Mouse (Mus musculus): ENCODE results near the gene Arhgap29.

The Arhgap29 gene

DNA sequence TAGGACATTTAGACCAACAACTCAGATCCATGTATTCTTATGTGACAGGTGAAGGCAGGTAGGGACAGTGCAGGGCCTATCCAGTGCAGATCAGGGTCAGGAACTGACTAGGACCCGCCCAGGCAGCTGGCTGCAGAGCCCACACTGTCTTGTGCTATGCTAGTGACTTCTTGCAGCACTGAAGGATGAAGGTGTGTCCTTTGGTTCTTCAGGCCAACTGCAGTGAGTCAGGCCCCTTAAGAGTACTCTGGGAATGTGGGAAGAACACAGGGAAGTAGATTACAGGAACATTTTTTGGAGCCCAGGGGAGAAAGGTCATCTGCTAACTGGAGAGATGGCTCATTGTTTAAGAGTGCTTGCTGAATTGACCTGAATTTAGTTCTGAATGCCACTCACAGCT is 60.1 kb downstream of the Arhgap29 start:
- DNase-seq (ENCODE audit: low spot score) = no peak

DNA sequence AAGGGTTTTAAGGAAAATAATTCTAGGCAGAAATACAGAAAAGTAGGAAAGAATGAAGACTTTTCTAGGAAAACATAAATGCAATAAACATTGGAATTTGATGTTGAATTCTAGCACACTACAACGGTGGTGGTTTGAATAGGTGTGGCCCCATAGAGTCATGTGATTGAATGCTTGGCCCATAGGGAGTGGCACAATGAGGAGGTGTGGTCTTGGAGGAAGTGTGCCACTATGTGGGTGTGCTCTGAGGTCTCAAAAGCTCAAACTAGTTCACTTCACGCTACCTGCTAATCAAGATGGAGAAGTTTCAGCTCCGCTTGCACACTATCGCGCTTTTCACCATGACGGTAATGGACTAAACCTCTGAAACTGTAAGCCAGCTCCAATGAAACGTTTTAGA is 66.1 kb downstream of the Arhgap29 start:
- DNase-seq (ENCODE audit: low spot score) = no peak

DNA sequence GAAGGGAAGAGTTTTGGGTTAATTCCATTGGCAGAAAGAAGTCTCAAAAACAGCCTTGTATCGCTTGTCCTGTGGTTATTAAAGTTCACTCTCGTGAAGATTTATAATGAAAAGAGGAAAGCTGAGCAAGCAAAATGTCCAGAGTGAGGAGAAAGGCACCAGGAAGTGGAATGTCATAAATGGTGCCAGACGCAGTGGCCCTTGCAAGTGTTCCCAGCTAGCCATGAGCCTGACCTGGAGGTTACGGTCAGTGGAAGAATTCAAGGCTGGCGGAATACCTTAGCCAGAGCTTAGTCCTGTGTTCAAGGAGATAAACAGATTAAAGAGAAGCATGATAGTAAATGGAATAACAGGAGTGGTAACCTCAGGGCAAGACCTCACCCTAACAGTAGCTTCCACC is 66.8 kb downstream of the Arhgap29 start:
- DNase-seq (ENCODE audit: low spot score) = no peak

DNA sequence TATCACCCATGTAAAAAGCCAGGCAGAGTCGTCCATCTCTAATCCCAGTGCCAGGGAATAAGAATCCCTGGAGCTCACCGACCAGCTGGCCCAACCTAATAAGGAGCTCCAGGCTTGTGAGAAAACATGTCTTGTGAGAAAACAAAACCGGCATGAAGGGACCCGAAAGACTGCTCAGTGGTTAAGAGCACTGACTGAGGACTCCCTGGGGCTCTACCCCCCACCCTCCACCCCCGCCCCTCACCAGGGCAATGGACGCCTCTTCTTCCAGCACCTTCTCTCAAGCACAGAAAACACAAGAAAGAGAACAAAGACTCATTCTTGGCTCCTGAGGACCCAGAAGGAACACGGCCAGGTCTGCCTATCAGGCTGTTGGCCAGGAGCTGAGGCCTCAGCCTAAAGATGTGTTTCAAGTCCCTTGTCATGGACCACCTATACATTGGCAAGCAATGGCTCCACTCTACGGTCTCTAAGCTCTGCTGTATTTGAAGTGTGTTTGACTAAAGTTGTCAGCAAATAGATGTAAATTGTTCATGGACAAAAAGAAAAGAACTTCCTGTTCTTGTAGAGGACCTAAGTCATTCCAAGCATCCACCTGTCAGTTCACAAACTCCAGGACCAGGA is 68.8 kb downstream of the Arhgap29 start:
- DNase-seq (ENCODE audit: low spot score) = no peak

DNA sequence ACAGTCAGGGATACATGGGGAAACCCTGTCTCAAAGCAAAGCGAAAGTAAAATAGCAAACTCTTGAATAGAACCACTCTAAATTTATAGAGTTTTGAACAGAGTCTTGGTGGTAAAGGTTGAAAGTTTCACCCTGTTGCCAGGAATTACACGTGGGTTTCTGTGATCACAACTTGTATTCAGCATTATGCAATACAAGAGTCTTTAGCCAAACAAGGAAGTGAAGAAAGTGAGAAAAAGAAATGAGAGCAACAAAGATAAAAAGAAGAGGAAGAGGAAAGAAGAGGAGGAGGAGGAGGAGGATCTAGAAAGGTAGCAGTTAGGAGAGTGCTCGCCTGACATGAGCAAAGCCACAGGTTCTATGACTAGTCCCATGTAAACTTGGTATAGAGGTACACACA is 70.0 kb downstream of the Arhgap29 start:
- no peak for DNase-seq (ENCODE audit: low spot score)

DNA sequence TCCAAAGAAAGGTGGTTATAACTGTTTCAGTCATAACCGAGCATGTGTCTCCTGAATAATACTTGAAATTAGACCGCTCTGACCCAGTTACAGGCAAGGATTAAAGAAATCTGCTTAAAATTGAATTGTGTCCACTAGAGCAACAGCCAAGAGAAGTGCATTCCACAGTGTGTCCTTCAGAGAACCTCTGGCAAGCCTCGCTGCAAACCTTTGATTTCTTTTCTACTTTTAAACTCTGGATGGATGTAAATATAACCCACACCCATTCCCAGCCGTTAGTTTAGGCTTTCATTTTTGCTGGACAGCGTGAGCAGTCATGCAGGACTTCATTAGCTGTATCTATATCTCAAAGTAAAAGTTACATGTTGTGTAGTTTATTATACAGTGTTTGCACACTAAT is 74.3 kb downstream of the Arhgap29 start:
- DNase-seq (ENCODE audit: low spot score) = no peak

DNA sequence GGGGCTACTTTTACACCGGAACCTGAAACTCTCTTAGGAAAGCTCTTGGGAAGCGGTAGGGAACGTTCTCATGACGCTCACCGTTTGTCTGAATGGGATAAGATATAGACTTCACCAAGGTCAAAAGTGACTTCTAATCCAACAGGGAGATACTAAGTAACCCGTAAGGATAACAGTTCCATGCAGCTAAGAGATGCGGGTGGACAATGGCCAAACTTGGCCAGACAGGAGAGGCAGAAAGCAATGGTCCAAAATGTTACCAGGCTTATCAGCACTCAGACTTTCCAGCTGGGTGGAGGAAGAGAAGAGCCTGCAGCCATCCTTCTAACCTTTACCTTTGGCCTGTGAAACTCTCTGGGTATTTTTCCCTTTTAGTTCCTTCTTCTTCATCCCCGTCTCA is 75.4 kb downstream of the Arhgap29 start:
- DNase-seq (ENCODE audit: low spot score) = no peak

DNA sequence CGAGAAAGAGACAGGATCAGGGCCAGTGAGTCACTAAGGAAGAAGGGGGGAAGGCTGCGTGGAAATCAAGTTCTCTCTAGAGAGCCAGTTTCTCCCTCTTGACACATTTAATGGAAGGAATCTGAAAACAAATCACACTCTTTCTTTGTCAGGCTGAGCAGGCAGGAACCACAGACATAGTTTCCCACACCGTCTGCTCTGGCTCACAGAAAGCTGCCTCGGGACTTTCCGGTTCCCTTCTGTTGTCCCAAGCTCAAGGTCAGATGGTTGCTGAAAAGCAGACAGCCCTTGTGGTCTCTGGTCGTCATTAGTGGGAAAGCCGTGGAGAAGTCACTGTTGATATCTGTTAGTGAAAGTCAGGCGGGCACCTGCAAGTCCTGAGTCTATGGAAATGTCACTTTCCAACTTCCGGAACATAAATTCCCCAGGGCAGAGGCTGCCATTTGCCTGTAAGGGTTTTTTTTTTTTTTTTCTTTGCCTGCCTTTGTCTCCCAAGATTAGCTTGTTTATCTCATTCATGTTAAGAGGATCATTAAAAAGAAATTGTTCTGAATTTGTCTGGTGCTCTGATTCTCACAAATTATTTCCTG is 81.0 kb downstream of the Arhgap29 start:
- DNase-seq (ENCODE audit: low spot score) = no peak

DNA sequence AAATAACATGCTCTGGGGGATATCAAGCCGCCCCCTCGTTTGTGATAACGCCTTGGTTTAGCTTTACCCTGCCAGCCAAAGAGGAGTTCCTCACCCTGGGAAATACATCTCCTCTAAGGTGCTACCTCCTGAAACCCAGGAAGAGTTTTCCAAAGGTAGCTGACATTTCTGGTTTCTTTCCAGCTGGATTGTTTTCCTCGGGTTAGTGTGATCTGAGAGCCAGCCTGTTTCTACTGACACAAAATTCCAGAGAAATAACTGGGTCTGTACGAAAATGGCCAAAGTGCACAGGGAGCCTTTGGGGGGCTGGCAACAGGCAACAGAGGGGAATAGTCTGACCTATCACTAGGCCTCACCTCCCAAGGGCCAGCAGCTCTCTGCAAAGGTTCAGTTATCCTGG is 81.9 kb downstream of the Arhgap29 start:
- no peak for DNase-seq (ENCODE audit: low spot score)

DNA sequence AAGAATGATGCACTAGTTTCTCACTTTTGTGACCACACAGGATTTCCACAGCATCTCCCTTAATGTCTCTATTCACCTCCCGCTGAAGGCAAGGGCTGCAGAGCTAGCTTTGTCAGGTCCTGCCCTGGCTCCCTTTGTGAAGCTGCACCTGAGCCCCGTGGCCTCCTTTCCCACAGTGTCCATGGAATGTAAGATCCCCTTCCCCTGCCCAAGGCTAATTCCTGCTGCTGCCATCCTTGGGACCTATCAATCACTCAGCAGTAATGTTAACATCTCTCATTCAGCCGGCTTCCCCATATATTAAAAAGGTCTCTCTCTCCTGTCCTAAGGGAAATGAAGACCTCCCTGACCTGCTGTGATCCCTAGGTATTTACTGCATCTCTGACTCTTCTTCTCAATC is 82.8 kb downstream of the Arhgap29 start:
- DNase-seq (ENCODE audit: low spot score) = no peak

DNA sequence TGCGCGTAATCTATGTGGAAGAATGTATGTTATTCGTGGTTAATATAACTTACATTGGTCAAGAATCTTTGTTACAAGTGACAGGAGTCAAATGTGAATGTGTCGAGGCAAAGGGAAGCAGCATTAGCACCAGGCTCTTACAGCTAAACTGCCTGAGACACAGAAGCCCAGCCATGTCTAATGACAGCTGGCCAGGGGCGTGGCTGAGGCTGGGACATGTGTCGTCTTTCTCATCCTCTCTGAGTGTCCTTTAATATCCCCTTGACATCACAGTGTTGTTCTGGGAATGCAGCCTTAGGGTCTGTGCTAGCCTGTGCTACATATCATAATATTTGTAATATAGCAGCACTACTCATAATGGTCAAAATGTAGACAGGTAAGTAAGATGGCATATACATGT is 88.2 kb downstream of the Arhgap29 start:
- no peak for DNase-seq (ENCODE audit: low spot score)

DNA sequence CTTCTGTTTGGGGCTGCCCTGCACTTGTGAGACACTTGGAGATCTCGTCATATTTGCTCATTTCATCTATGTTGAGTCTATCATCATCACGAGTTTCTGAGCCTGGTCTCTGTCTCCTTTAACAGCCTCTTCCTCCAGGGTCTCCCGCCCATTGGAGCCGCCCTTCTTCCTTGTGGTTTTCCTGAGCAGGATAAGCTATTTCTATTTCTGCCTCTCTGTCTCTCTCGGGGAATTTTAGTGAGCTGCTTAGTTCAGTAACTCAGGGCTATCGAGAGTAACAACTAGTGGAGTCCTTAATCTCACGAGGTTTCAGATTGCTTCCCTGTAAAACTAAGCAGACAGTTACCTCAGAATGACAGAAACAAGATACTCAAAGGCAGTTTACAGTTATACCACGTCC is 90.8 kb downstream of the Arhgap29 start:
- DNase-seq (ENCODE audit: low spot score) = no peak

DNA sequence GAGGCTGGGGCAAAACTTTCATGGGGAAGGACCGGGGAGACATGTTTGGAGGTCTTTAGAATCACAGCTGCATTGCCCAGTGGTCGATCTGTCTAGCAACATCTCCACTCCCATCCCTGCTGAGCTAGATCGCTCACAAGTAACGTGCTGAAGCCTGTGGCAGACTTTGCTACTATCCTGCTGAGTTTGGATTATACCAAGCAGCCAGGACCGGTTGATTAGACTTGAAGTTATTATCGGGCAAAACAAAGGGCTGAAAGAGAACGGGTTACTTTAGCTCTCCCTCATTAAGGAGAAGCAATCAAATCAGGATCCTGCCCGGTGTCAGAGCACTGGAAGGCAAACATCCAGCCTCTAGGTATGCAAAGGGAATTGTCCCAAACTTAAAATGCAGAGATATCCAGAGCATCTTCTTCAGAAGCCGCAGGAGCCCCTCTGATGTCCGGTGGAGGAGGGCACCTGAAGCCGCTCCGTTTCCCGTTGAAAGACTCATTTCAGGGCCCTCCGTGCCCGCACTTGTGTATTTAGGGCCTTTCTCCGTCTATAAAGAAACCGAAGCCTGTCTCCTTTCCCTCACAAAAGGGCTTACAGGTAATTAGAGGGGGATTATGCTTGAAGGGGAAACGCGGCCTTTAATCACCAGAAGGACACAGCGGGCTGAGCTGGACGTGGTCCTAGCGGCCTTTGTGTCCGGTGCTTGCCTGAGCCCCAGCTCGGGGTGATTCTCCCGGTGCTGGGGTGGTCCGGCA is 91.6 kb downstream of the Arhgap29 start, which contains the start of gene Abca4:
Gene Abca4 (plus strand): TSS at position 645 of the 749 bp plus-strand sequence.
- DNase-seq (ENCODE audit: low spot score) = no peak

DNA sequence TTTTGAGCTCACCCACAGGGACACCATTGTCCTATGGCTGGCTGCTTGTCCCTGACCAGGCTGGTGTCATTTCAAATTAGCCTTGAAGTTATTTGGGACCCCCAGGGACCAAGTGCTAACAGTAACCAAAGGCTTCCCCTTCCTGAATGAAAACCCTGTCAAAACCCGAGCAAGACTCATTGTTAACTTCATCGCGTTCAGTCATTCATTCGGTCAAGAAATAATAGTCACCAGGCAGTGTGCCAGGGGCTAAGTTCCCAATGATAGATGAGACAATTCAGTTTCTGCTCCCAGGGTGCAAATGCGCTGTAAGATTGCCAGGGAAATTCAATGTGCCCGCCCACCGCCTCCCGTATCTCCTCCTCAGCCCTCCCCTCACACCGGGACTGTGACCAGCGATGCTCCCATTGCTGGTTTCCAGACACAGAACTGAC is 93.9 kb downstream of the Arhgap29 start:
- no peak for DNase-seq (ENCODE audit: low spot score)

DNA sequence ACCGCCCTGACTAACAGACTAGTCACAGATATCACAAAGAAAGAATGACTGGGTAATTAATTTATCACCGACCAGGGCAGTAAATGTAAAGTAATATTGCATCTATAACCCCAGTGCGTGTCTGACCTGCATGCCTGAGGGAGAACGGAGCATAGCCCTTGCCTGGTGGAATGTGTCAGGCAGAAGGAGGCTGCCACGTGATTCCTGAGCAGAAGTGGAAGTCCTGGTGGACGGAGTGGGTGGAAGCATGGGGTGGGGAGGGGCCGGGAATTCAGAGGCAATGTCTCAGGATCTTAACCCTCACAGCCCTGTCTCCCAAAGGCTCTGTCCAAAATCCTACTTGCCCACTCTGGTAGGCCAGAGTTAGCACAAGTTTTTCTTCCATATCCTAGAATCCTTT is 95.1 kb downstream of the Arhgap29 start:
- DNase-seq (ENCODE audit: low spot score) = no peak

DNA sequence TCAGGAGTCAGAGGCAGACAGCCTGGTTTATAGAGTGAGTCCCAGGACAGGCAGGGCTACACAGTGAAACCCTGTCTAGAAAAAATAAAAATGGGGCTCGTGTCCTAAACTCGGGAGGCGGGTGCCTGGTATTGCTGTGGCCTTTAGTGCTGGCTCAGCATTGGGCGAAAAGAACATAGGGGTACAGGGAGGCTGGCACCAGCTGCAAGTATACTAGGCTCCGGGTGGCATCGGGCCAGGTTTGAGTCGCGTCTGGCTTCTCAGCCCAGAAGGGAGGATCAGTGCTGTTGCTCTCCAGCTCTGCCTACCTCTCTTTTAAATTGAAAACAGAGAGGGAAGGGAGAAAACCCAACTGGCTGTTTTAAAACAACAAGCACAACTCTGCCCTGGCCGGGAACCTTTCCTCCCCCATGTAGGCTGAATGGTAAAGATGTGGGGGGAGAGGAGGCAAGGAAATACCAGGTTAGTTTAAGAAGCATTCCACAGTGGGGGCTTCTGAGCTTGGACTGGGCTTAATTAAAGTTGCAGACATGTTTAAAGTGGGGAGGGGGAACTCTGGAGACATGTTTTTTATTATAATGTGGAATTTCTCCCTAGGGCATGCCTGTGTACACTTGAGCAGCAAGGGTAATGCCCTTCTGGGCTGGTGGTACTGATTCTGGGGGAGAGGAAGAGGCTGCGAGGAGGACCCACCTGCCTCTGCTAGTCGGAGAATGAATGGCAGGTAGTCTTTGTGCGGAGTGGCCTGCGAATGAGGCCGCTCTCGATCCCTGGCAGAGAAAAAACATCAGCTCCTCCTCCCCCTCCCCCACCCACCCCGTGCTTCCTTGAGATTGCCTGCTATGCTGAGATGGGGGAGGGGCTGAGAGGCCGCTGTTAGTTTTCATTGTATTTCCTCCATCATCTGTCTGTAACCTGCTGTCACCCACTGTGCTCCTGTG is 95.8 kb downstream of the Arhgap29 start:
- peak; percentile 42 for DNase-seq (ENCODE audit: low spot score)

DNA sequence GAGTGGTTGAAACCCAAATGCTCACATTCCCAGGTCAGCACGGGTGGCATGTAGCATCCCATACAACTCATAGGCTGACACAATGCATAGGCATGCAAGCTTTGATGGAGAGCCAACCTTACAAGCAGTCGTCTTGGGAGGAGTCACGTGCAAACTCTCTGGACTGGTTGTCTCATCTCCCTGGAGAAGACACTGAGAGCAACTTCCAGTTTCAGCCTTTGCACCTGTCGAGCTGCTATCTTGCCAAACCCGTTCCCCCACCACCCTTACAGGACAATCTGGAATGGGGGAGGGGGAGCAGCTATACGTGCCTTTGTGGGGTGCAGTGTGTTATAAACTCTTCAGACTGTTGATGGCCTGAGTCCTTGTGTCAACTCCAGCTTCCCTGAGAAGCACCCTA is 96.8 kb downstream of the Arhgap29 start:
- DNase-seq (ENCODE audit: low spot score) = no peak

DNA sequence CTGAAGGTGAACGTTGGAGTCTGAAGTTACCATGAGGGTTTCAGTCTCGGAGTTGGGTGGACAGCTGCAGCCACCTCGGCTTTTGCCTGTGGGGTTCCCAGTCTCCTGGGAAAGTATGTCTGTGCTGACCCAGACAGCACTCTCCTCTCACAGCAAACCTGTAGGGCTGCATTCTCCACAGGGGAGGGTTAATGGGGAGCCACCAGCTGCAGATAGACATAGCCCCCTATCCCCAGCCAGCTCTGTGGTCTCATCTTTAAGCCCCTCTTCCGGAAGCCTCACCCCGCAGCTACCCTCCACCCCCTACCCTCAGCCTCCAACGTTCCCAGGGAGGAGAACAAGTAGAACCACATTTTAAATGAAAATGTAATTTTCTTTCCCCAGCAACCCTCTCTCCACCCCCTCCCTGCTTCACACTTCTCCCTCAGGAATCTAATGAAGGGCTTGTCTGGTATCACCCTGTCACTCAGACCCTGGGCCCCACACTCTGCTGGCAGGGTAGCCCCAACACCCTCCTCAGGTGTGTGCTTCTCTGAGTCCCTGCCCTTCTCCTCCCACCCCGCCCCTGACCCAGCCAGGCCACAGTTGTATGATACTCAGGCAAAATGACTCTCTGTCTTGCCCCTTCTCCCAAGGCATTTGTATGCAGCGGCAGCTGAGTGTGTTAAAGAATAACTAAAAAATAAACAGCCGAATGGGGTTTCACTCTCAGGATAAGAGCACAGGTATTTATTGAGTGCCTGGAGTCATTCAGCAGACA is 106.3 kb downstream of the Arhgap29 start:
- DNase-seq (ENCODE audit: low spot score) = no peak

DNA sequence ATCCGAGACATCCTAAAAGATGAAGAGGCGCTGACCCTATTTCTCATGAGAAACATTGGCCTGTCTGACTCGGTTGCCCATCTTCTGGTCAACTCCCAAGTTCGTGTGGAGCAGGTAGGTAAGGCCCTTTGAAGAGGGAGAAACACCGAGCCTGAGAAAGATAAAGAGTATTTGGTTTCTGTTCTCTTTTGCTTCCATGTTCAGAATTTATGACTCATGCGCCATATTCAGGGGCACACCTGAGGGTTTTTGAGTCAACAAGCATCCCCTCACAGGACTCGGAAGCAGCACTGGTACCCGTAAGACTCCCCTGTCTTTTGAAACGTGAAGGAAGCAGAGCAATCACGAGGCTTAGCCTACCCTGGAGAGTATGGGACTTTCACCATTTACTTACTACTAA is 110.2 kb downstream of the Arhgap29 start:
- DNase-seq (ENCODE audit: low spot score) = no peak

DNA sequence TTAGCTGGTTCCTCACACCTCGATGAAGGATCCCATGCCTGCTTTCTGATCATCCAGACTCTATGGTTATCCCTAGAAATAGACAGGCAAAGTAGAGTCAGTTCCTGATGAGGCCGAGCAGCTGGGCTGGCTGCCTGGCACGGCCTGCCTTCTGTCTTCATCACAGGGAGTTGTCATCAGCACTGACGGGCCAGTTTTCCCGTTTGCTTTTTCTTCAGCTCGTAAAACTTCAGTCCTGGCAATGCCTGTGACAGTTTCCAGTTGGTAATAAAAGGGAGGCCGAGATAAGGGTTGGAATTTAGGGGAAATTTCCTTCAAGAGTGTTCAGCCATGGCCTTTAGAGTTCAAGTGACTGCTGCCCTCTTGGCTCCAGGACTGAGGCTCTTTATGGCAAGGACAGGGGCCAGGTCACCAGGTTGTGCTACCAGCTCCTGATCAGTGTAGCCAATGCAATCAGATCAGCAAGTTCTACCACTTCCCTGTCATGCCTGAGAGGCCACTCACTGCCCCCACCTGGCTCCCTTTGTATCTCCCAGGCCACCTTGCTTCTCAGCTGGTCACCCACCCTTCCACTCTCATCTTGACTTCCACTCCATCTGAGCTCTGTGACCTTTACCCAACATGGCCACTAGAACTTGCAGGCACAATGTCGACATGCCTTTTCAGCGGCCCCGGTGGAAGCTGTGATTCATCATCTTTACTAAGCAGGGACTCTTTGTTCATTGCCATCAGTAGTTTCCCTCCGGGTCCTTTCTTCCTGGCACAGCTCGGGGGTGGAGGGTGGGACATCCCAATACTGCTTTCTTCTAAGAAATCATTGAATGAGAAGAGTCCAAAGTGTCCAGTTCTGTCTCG is 112.4 kb downstream of the Arhgap29 start:
- no peak for DNase-seq (ENCODE audit: low spot score)
